Mouse (Mus musculus) cortical plate, adult 2 months (tissue): ENCODE data around the gene Get4.

Experiments used
- CTCF ChIP-seq: fragments of 200-500 bp; IDR thresholded peaks from 2 replicates; pipeline ENCODE4 v1.5.1; 2011; ENCODE audit warnings: mild to moderate bottlenecking, control low read depth, low read length; ENCODE audit not compliant: insufficient read depth; ENCODE audit errors: extremely low read depth
- POLR2A ChIP-seq: fragments of 200-500 bp; IDR thresholded peaks from 2 replicates; pipeline ENCODE4 v1.6.1; 2011; ENCODE audit warnings: mild to moderate bottlenecking, low read length, control low read depth; ENCODE audit not compliant: insufficient read depth; ENCODE audit errors: extremely low read depth

DNA sequence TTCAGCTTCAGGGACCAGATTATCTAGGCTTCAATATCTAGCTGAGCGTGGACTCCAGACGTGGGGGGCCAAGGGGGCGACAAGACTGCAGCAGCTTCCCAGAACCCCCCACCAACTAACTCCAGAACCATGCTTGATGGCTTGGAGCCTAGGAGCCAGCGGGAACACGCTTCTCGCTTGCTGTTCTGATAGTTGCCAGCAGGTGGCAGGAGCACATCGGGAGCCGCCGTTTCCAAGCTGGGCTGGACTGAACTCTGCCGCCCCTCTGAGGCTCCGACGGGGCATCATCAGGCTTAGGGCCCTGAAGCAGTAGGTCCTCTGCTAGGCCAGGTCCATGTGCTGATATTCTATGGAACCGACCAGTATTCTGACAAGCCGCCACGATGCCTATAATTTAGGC is 30.1 kb downstream of the Get4 start:
- peak; percentile 89 for TF ChIP-seq CTCF
- TF ChIP-seq POLR2A, result no peak
